Mouse (Mus musculus): ENCODE measurements around the gene Zdhhc15.
"Not testable (repeated sequence)": the region's sequence is repeated elsewhere in the genome, so short reads cannot be mapped to it uniquely, and the experiment has no call there.

The Zdhhc15 gene

GRCm38 (mm10) chrX:104670757-104671549 is at the start of gene Zdhhc15:
Gene Zdhhc15, minus strand, starts transcription at chrX:104671064.
- no peak for DNase-seq (ENCODE audit: extremely low read depth, low read depth, low spot score)

- no peak for DNase-seq (ENCODE audit: extremely low read depth, low read depth, low spot score)
Measured at GRCm38 (mm10) chrX:104707935-104708334, 37.1 kb upstream of the Zdhhc15 start.

- no peak for DNase-seq (ENCODE audit: extremely low read depth, low read depth, low spot score)
Measured at GRCm38 (mm10) chrX:104669850-104670756, 761 bp downstream of the Zdhhc15 start.

GRCm38 (mm10) chrX:104656976-104657375 is 13.9 kb downstream of the Zdhhc15 start:
- DNase-seq (ENCODE audit: extremely low read depth, low read depth, low spot score), result no peak

GRCm38 (mm10) chrX:104612531-104612930 is 58.3 kb downstream of the Zdhhc15 start:
- no peak for DNase-seq (ENCODE audit: extremely low read depth, low read depth, low spot score)

GRCm38 (mm10) chrX:104603738-104604430 is 67.0 kb downstream of the Zdhhc15 start:
- not testable (repeated sequence) for DNase-seq (ENCODE audit: extremely low read depth, low read depth, low spot score)

- not testable (repeated sequence) for DNase-seq (ENCODE audit: extremely low read depth, low read depth, low spot score)
Measured at GRCm38 (mm10) chrX:104602168-104602859, 68.5 kb downstream of the Zdhhc15 start.

GRCm38 (mm10) chrX:104573946-104574345 is 96.9 kb downstream of the Zdhhc15 start:
- DNase-seq (ENCODE audit: extremely low read depth, low read depth, low spot score), result no peak

- no peak for DNase-seq (ENCODE audit: extremely low read depth, low read depth, low spot score)
Measured at GRCm38 (mm10) chrX:104567497-104567896, 103.4 kb downstream of the Zdhhc15 start.

- no peak for DNase-seq (ENCODE audit: extremely low read depth, low read depth, low spot score)
Measured at GRCm38 (mm10) chrX:104545283-104545682, 125.6 kb downstream of the Zdhhc15 start.

GRCm38 (mm10) chrX:104543919-104544595 is 126.8 kb downstream of the Zdhhc15 start:
- DNase-seq (ENCODE audit: extremely low read depth, low read depth, low spot score), result no peak

- no peak for DNase-seq (ENCODE audit: extremely low read depth, low read depth, low spot score)
Measured at GRCm38 (mm10) chrX:104542635-104543034, 128.2 kb downstream of the Zdhhc15 start.

GRCm38 (mm10) chrX:104501765-104502164 is 169.1 kb downstream of the Zdhhc15 start:
- no peak for DNase-seq (ENCODE audit: extremely low read depth, low read depth, low spot score)

GRCm38 (mm10) chrX:104489626-104490355 is 181.1 kb downstream of the Zdhhc15 start:
- no peak for DNase-seq (ENCODE audit: extremely low read depth, low read depth, low spot score)

- no peak for DNase-seq (ENCODE audit: extremely low read depth, low read depth, low spot score)
Measured at GRCm38 (mm10) chrX:104488870-104489467, 181.9 kb downstream of the Zdhhc15 start.

- peak; percentile 19 for DNase-seq (ENCODE audit: extremely low read depth, low read depth, low spot score)
Measured at GRCm38 (mm10) chrX:104488036-104488435, 182.8 kb downstream of the Zdhhc15 start.
